Mouse (Mus musculus) olfactory bulb, adult 2 months (tissue): ENCODE results near the gene Ldb1. TPM values are rescaled to one million over a fixed set of nuclear protein-coding genes. Genes with fewer than 3 reads are reported as not detected.

Source experiments
- H3K27ac ChIP-seq: fragments of 200-500 bp; 2 replicates; pipeline ENCODE4 v1.5.1; 2012; ENCODE audit warnings: low read depth, low read length; ENCODE audit not compliant: insufficient read depth
- H3K4me1 ChIP-seq: fragments of 200-500 bp; 2 replicates; pipeline ENCODE4 v1.6.1; 2012; ENCODE audit warnings: low read length; ENCODE audit not compliant: control insufficient read depth, insufficient read depth
- H3K4me3 ChIP-seq: fragments of 200-500 bp; 2 replicates; pipeline ENCODE4 v1.5.1; 2012; ENCODE audit warnings: mild to moderate bottlenecking, low read depth, low read length, moderate library complexity; ENCODE audit not compliant: insufficient read depth
- CTCF ChIP-seq: fragments of 200-500 bp; IDR thresholded peaks from 2 replicates; pipeline ENCODE4 v1.5.1; 2012; ENCODE audit warnings: low read depth, mild to moderate bottlenecking, low read length, moderate library complexity; ENCODE audit not compliant: insufficient read depth
- POLR2A ChIP-seq: fragments of 200-500 bp; IDR thresholded peaks from 2 replicates; pipeline ENCODE4 v1.6.1; 2012; ENCODE audit warnings: mild to moderate bottlenecking, low read depth, low read length, moderate library complexity; ENCODE audit not compliant: insufficient read depth
- WGBS: fragments of 180-500 bp; shearing (Covaris S2); methylation state at CpG from one replicate; pipeline ENCODE4 v1.1.7; 2018; 5-methylcytosine and 5-hydroxymethylcytosine counted together
- polyA plus RNA-seq: library from polyadenylated mRNA; stranded (reverse); fragments of >200 nt; gene quantifications from 2 replicates; pipeline ENCODE4 v1.2.4, GENCODE M21; 2012; ENCODE audit warnings: low replicate concordance; ENCODE audit not compliant: missing spikeins, insufficient read depth, insufficient read length

The Ldb1 gene
- polyA plus RNA-seq, 1 experiment: not detected

DNA sequence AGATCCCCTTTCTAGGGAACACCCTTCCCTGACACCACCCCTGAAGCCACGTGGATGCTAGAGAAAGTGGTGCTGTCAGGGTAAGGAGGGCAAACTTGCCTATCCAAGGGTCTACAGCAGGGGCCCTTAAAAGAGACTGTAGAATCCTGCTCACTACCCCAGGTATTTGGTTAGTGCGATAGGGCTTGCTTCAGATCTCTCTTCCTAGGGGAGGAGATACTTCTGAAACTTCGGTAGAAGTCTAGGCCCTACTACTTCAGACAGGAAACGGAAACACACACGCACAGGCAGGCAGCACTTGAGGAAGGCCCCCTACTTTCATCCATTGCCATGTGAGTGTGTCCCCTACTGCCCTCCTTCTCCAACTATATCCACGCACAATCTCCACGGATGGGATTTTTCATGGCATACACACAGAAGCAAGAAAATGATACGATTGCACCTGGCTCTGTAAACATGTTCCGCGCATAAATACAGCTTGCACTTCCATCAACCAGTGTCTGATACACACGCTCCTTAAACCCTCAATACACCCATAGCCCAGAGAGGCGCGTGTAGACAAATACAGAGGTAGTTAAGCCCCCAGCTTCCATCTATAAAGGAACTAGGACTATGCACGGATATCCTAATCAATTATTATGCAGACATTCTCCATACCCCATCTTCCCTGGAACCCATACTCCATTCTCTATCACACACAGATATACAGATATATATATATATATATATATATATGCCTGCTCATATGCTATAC, 4.7 kb downstream of the Ldb1 start:
- Histone ChIP-seq H3K4me1 (peaks cover 52% of the 10 kb centered on the region), H3K27ac (peak overlapping the region; percentile 73; the same call in 1 of the 2 replicates), H3K4me3 (peak overlapping the region; percentile 63)
- WGBS: 20% methylated on average over 14 of the region's 14 CpGs
- no peak for TF ChIP-seq CTCF
- TF ChIP-seq POLR2A: no peak

DNA sequence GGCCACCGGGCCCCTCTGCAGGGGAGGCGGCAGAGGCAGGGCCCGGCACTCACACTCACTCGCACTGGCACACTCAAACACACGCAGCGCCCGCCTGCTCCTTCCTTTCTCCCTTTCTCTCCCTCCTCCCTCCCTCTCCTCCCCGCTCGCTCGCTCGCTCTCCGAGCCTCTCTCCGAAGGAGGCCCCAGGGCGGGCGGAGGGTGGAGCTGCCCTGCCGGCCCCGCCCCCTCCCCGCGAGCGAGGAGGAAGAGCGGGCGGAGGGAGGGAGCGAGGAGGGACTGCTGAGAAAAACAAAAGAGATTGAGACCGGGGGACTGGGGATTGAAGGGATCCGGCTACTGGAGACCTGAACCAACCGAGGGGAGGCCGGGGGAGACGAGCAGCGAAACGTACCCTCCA, 5.5 kb downstream of the Ldb1 start:
- Histone ChIP-seq H3K4me1 (peaks cover 52% of the 10 kb centered on the region), H3K27ac (peak overlapping the region; percentile 73; the same call in 1 of the 2 replicates), H3K4me3 (peak overlapping the region; percentile 63)
- 3% methylated on average over 30 of the region's 30 CpGs for WGBS
- TF ChIP-seq CTCF (no peak), POLR2A (peak; percentile 70)

DNA sequence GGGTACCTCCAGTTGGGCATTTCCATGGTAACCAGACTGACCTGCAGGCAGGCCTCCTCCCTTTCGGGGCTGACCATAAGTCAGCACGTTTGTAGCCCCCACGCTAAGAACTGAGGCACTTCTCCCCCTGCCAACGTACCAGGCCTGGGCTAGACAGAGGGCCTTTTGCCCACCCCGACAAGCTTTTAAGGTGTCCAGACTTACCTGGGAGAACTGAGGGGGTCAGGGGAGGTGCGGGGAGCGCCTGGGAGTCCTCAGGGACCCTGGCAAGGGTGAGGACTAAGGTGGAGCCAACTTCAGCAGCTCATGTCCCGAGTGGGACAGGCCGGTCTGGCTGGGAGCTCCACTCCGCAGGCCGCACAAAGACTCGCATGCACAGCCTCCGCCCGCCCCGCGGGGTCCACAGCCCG, 6.2 kb downstream of the Ldb1 start:
- 5% methylated on average over 17 of the region's 17 CpGs for WGBS
- TF ChIP-seq POLR2A: no peak
- no peak for TF ChIP-seq CTCF
- peaks cover 49% of the 10 kb centered on the region for H3K4me1 ChIP-seq

DNA sequence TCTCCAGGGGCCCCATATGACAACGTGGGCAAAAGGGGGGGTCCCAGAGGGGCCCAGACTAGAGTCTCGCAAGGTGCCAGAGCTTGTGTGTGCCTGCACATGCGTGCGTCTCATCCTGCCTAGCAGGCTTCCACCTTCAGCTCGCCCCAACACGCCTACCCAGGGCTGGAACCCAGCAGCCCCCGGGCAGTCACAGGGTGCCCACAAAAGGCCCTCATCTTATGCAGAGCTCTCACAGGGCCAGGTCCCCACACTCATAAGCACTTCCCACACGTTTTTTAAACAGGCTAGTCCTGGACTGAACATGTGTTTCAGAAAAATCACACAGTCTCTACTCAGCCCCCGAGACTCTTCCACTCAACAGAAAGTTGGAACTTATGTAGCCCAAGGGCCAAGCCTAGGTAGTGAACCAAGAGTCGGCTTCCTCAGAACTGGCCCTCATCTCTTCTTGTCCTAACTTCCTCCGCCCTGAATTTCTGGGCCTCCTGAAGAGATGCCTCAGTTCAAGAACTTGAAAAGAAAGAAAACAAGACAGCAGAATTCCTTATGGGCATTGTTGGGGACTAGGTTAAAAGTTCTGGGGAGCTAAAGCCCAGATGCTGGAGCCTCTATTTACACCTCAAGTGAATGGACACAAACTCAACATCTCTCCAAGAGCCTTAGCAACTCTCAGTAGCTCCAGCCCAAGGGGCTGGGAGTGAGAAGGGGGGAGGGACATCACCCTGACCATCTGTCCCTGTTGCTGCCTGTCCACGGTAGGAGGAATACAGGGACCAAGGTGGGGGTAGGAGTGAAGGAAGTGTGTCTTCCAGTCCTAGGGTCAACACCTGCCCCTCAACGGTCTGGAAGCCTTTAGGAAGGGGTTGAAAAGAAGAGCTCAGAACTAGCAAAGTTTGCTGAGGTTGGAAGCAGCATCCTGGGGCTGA, 6.8 kb downstream of the Ldb1 start:
- WGBS: 14% methylated on average over 13 of the region's 13 CpGs
- peak overlapping the region; percentile 50 for H3K4me3 ChIP-seq
- TF ChIP-seq CTCF: no peak
- no peak overlapping the region for H3K27ac ChIP-seq
- peaks cover 47% of the 10 kb centered on the region for H3K4me1 ChIP-seq

More for the DNA sequence above, 6.2 kb downstream of the Ldb1 start:
- H3K4me3 ChIP-seq: peak overlapping the region; percentile 50
- no peak overlapping the region for H3K27ac ChIP-seq

DNA sequence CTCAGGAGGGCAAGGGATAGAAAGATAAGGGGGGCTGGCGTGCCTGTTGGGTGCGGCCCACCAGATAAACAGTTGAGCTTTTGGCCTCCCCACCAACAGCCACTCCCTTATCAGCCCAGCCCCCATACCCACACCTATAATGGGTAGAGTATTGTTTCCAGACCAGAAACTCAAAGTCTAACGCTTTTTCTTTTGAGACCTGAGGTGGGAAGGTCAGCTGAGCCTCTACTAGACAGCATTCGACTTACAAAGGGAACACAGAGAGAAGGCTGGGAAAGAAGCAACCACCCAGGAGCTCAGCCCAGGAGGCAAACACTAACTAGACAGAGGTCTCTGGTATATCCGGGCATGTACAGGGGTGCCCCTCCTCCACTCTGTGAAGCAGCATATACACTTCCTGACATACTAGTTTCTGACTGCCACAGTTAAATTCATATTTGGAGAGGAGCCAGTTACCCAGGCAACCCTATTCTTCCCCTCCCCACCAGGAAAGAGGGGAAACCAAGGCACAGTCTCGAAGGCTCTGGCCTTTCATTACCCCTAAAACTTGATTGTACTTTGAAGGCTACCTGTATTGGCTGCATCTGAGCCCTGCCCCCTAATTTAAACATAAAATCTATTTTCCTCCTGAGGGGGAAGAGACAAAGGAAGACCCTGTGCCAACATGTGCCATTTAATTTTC, 7.6 kb downstream of the Ldb1 start:
- Histone ChIP-seq H3K4me3 (no peak overlapping the region), H3K27ac (no peak overlapping the region), H3K4me1 (peaks cover 44% of the 10 kb centered on the region)
- WGBS: 32% methylated on average over 6 of the region's 6 CpGs
- TF ChIP-seq CTCF (no peak), POLR2A (no peak)

DNA sequence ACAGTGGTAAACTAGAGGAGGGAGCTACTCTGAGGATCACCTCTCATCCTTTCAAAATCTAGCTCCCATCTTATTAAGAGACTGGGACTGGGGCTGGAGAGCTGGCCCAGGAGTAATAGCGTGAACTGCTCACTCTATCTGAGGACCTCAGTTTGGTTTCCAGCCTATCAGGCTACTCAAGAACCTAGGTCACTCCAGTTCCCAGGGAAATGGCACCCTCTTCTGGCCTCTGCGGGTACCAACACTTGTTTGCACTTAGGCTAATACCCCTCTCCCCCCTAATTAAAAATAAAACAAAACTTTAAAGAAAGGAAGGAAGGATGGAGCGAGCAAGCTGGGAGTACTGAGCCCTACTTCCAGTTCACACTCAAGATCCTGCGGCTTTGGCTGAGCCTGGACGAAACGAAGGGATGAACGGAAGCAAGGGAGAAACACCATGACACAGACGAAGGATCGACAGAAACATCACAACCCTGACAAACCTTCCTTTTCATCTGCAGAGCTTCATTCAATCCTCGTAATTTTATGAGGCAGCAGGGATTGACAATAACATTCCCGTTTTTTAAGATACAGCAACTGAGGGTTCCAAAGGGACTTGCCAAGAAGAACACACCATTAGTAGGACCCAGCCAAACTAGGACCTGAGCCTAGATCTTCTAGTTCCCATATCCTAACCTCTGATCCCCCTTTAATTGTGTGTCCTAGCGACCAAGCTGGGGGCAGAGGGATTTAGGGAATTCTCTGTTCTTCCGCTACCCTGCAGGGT, 8.4 kb downstream of the Ldb1 start:
- Histone ChIP-seq H3K4me1 (peaks cover 44% of the 10 kb centered on the region), H3K4me3 (no peak overlapping the region), H3K27ac (no peak overlapping the region)
- WGBS: 64% methylated on average over 13 of the region's 13 CpGs
- TF ChIP-seq POLR2A (no peak), CTCF (no peak)

DNA sequence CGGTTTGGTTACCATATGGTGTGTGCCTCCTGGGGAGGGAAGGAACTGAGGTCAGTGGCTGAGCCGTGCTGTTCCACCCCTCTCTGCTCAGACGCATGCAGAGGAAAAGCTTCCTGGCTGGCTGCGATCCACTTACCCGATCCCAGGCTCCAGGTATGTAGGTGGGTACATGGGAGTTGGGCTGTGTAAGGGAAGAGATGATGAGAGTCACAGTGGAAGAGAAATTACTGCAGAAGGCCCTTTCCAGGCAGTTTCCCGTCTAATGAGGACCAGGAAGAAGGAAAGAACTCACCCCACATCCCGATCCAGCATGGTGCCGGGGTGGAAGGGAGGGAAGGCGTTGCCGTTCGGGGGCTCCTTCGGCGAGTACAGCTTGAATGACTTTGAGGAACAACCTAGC, 9.0 kb downstream of the Ldb1 start:
- TF ChIP-seq POLR2A: no peak
- no peak for TF ChIP-seq CTCF
- no peak overlapping the region for H3K4me3 ChIP-seq
- H3K27ac ChIP-seq: no peak overlapping the region
- WGBS: 82% methylated on average over 13 of the region's 13 CpGs
- H3K4me1 ChIP-seq: peaks cover 39% of the 10 kb centered on the region

DNA sequence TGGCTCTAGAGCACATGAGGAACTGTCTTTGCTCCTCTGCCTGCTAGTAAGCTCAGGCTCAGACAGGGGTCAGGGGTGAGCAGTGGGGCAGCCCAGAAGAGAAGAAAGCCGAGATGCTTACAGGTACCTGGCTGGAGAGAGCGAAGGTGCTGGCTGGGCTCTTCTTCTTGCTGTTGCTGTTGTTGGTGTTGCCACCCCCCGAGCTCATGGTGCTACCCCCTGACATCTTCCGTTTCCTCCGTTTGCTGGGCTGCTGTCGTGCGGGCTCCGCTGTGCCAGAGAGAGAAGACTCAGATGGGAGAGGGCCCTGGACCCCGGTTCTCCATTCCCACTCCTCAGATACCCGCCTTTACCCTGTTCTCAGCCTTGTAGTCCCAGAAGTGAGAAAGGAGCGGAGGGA, 11.1 kb downstream of the Ldb1 start:
- WGBS: 94% methylated on average over 11 of the region's 11 CpGs
- H3K4me3 ChIP-seq: no peak overlapping the region
- TF ChIP-seq CTCF (no peak), POLR2A (no peak)
- H3K27ac ChIP-seq: no peak overlapping the region
- peaks cover 32% of the 10 kb centered on the region for H3K4me1 ChIP-seq
